Mouse (Mus musculus) limb, embryonic 12.5 days (tissue): ENCODE measurements around the gene Ern1. TPM values are rescaled to one million over a fixed set of nuclear protein-coding genes. Genes with fewer than 3 reads are reported as not detected.
"Not testable (repeated sequence)": the region's sequence is repeated elsewhere in the genome, so short reads cannot be mapped to it uniquely, and the experiment has no call there.

ENCODE experiments used
- ATAC-seq: fragments of 200-750 bp; cut with Nextera tagmentation; 2 replicates; pipeline ENCODE4 v1.8.0; 2017; ENCODE audit warnings: low read depth, moderate TSS enrichment; ENCODE audit not compliant: insufficient number of reproducible peaks, insufficient read depth, low FRiP score, low TSS enrichment
- H3K27ac ChIP-seq: fragments of 300-500 bp; sonication (generic); 2 replicates; pipeline ENCODE4 v1.5.1; 2016; ENCODE audit warnings: mild to moderate bottlenecking, moderate library complexity
- H3K27me3 ChIP-seq: fragments of 300-500 bp; sonication (generic); 2 replicates; pipeline ENCODE4 v1.6.1; 2016; ENCODE audit warnings: mild to moderate bottlenecking, moderate library complexity
- H3K36me3 ChIP-seq: fragments of 300-500 bp; sonication (generic); 2 replicates; pipeline ENCODE4 v1.6.1; 2016; ENCODE audit warnings: mild to moderate bottlenecking, moderate library complexity
- H3K4me1 ChIP-seq: fragments of 300-500 bp; sonication (generic); replicated peaks from 2 replicates; pipeline ENCODE4 v1.6.1; 2016
- H3K4me2 ChIP-seq: fragments of 300-500 bp; sonication (generic); 2 replicates; pipeline ENCODE4 v1.6.1; 2016; ENCODE audit warnings: mild to moderate bottlenecking, moderate library complexity
- H3K4me3 ChIP-seq: fragments of 300-500 bp; sonication (generic); replicated peaks from 2 replicates; pipeline ENCODE4 v1.5.1; 2016; ENCODE audit warnings: mild to moderate bottlenecking
- H3K9ac ChIP-seq: fragments of 300-500 bp; sonication (generic); replicated peaks from 2 replicates; pipeline ENCODE4 v1.6.1; 2016; ENCODE audit warnings: mild to moderate bottlenecking, moderate library complexity
- H3K9me3 ChIP-seq: fragments of 300-500 bp; sonication (generic); 2 replicates; pipeline ENCODE4 v1.6.1; 2016; ENCODE audit warnings: mild to moderate bottlenecking, moderate library complexity
- WGBS: fragments of 180-500 bp; shearing (Covaris S2); methylation state at CpG from one replicate; pipeline ENCODE4 v1.1.7; 2016; 5-methylcytosine and 5-hydroxymethylcytosine counted together
- polyA plus RNA-seq: library from polyadenylated mRNA; unstranded; fragments of >200 nt; fragmentation: Nextera tagmentation; extraction: Ambion mirVana; gene quantifications from 2 replicates; pipeline ENCODE4 v1.2.1, GENCODE M21; 2016

Ern1 gene
- polyA plus RNA-seq, 1 experiment from 2014 or later = 7.9 TPM

- H3K27ac ChIP-seq = no peak overlapping the region
These were observed 77.1 kb downstream of the Ern1 start for GRCm38 (mm10) chr11:106410507-106410906.

GRCm38 (mm10) chr11:106410011-106410410 is 77.6 kb downstream of the Ern1 start:
- no peak overlapping the region for H3K4me2 ChIP-seq
- H3K9ac ChIP-seq = no peak overlapping the region
- H3K4me1 ChIP-seq = no peaks in the 10 kb centered on the region
- peaks cover 61% of the 10 kb centered on the region for H3K36me3 ChIP-seq
- H3K27me3 ChIP-seq = no peaks in the 10 kb centered on the region
- ATAC-seq = no peak
- no peak overlapping the region for H3K4me3 ChIP-seq
- no peaks in the 10 kb centered on the region for H3K9me3 ChIP-seq
- H3K27ac ChIP-seq = no peak overlapping the region
- 79% methylated on average over 4 of the region's 4 CpGs for WGBS

More at GRCm38 (mm10) chr11:106410507-106410906, 77.1 kb downstream of the Ern1 start:
- H3K27me3 ChIP-seq = no peaks in the 10 kb centered on the region
- H3K36me3 ChIP-seq = peaks cover 56% of the 10 kb centered on the region
- H3K4me2 ChIP-seq = no peak overlapping the region
- no peaks in the 10 kb centered on the region for H3K4me1 ChIP-seq
- no peak for ATAC-seq
- WGBS = 93% methylated on average over 3 of the region's 3 CpGs
- no peaks in the 10 kb centered on the region for H3K9me3 ChIP-seq
- no peak overlapping the region for H3K4me3 ChIP-seq
- no peak overlapping the region for H3K9ac ChIP-seq

- peaks cover 43% of the 10 kb centered on the region for H3K36me3 ChIP-seq
These were observed 89.2 kb downstream of the Ern1 start for GRCm38 (mm10) chr11:106398481-106398880.

GRCm38 (mm10) chr11:106397656-106398055 is 90.0 kb downstream of the Ern1 start:
- Histone ChIP-seq H3K4me1 (no peaks in the 10 kb centered on the region), H3K9me3 (no peaks in the 10 kb centered on the region), H3K9ac (no peak overlapping the region), H3K27ac (no peak overlapping the region), H3K36me3 (peaks cover 36% of the 10 kb centered on the region), H3K27me3 (no peaks in the 10 kb centered on the region), H3K4me2 (no peak overlapping the region), H3K4me3 (no peak overlapping the region)
- no peak for ATAC-seq
- WGBS = 86% methylated on average over 3 of the region's 3 CpGs

More at GRCm38 (mm10) chr11:106398481-106398880, 89.2 kb downstream of the Ern1 start:
- ATAC-seq = no peak
- Histone ChIP-seq H3K4me1 (no peaks in the 10 kb centered on the region), H3K9ac (no peak overlapping the region), H3K27ac (no peak overlapping the region), H3K4me3 (no peak overlapping the region), H3K27me3 (no peaks in the 10 kb centered on the region), H3K9me3 (no peaks in the 10 kb centered on the region), H3K4me2 (no peak overlapping the region)
- 91% methylated on average over 8 of the region's 8 CpGs for WGBS

- not testable (repeated sequence) for H3K4me3 ChIP-seq, H3K4me1 ChIP-seq, H3K9ac ChIP-seq, H3K27me3 ChIP-seq, H3K27ac ChIP-seq, H3K9me3 ChIP-seq, H3K4me2 ChIP-seq, ATAC-seq
- peaks cover 19% of the 10 kb centered on the region for H3K36me3 ChIP-seq
- WGBS = 91% methylated on average over 2 of the region's 2 CpGs
These were observed 93.6 kb downstream of the Ern1 start for GRCm38 (mm10) chr11:106394055-106394454.

- Histone ChIP-seq H3K4me1 (peaks cover 9% of the 10 kb centered on the region; the same call in 1 of the 2 replicates), H3K4me2 (no peak overlapping the region), H3K4me3 (no peak overlapping the region), H3K36me3 (peaks cover 11% of the 10 kb centered on the region), H3K27ac (no peak overlapping the region), H3K27me3 (no peaks in the 10 kb centered on the region), H3K9me3 (no peaks in the 10 kb centered on the region), H3K9ac (no peak overlapping the region)
- no peak for ATAC-seq
- WGBS = 61% methylated on average over 4 of the region's 4 CpGs
These were observed 94.4 kb downstream of the Ern1 start for GRCm38 (mm10) chr11:106393331-106393616.

- Histone ChIP-seq H3K4me2 (no peak overlapping the region), H3K4me1 (peaks cover 9% of the 10 kb centered on the region; the same call in 1 of the 2 replicates), H3K27me3 (no peaks in the 10 kb centered on the region), H3K36me3 (peaks cover 7% of the 10 kb centered on the region; the same call in 1 of the 2 replicates), H3K9ac (no peak overlapping the region), H3K4me3 (no peak overlapping the region), H3K27ac (no peak overlapping the region), H3K9me3 (no peaks in the 10 kb centered on the region)
- 67% methylated on average over 7 of the region's 7 CpGs for WGBS
- ATAC-seq = no peak
These were observed 94.9 kb downstream of the Ern1 start for GRCm38 (mm10) chr11:106392597-106393330.

GRCm38 (mm10) chr11:106391546-106392188 is 96.0 kb downstream of the Ern1 start:
- 36% methylated on average over 6 of the region's 6 CpGs for WGBS
- no peak overlapping the region for H3K4me3 ChIP-seq
- no peak overlapping the region for H3K9ac ChIP-seq
- no peaks in the 10 kb centered on the region for H3K27me3 ChIP-seq
- no peak overlapping the region for H3K27ac ChIP-seq
- H3K4me1 ChIP-seq = peaks cover 9% of the 10 kb centered on the region; the same call in 1 of the 2 replicates
- H3K36me3 ChIP-seq = peaks cover 7% of the 10 kb centered on the region; the same call in 1 of the 2 replicates
- no peak overlapping the region for H3K4me2 ChIP-seq
- ATAC-seq = peak; percentile 37; the same call in 1 of the 2 replicates
- no peaks in the 10 kb centered on the region for H3K9me3 ChIP-seq

- no peaks in the 10 kb centered on the region for H3K27me3 ChIP-seq
- H3K4me2 ChIP-seq = no peak overlapping the region
- H3K36me3 ChIP-seq = peaks cover 4% of the 10 kb centered on the region; the same call in 1 of the 2 replicates
- WGBS = 62% methylated on average over 3 of the region's 3 CpGs
- H3K4me1 ChIP-seq = peaks cover 9% of the 10 kb centered on the region; the same call in 1 of the 2 replicates
- no peak for ATAC-seq
- H3K27ac ChIP-seq = no peak overlapping the region
- no peaks in the 10 kb centered on the region for H3K9me3 ChIP-seq
- H3K4me3 ChIP-seq = no peak overlapping the region
- no peak overlapping the region for H3K9ac ChIP-seq
These were observed 96.9 kb downstream of the Ern1 start for GRCm38 (mm10) chr11:106390757-106391156.

GRCm38 (mm10) chr11:106389611-106390010 is 98.0 kb downstream of the Ern1 start:
- peak overlapping the region; percentile 50; the same call in 1 of the 2 replicates for H3K27ac ChIP-seq
- H3K4me2 ChIP-seq = no peak overlapping the region
- H3K4me1 ChIP-seq = peaks cover 9% of the 10 kb centered on the region; the same call in 1 of the 2 replicates
- H3K4me3 ChIP-seq = no peak overlapping the region
- H3K36me3 ChIP-seq = no peaks in the 10 kb centered on the region
- no peaks in the 10 kb centered on the region for H3K9me3 ChIP-seq
- no peaks in the 10 kb centered on the region for H3K27me3 ChIP-seq
- H3K9ac ChIP-seq = no peak overlapping the region
- 23% methylated on average over 3 of the region's 3 CpGs for WGBS
- ATAC-seq = no peak

GRCm38 (mm10) chr11:106387791-106388216 is 99.8 kb downstream of the Ern1 start, which contains the start of gene Icam2:
Gene Icam2, minus strand, starts transcription at chr11:106388075.
- no peaks in the 10 kb centered on the region for H3K36me3 ChIP-seq
- no peaks in the 10 kb centered on the region for H3K27me3 ChIP-seq
- H3K27ac ChIP-seq = no peak within 1 kb of the TSS
- H3K4me2 ChIP-seq = no peak within 1 kb of the TSS
- no peak within 1 kb of the TSS for H3K9ac ChIP-seq
- H3K4me1 ChIP-seq = peaks cover 9% of the 10 kb centered on the region; the same call in 1 of the 2 replicates
- ATAC-seq = no peak
- H3K9me3 ChIP-seq = no peaks in the 10 kb centered on the region
- 78% methylated on average over 6 of the region's 6 CpGs for WGBS
- no peak within 1 kb of the TSS for H3K4me3 ChIP-seq
